Mouse (Mus musculus) T-helper 2 cell (primary cell): Measurements from ENCODE around the gene Apc2.

Source experiments
- in situ Hi-C: fragments of 300-600 bp; cut with MboI, MseI; formaldehyde crosslinking; loops from one replicate; pipeline ENCODE4 v1.15.1; 2025; ENCODE audit warnings: high pct_unique_total_duplicates

Apc2 gene

GRCm38 (mm10) chr10:80262776-80263365 is 32.9 kb upstream of the Apc2 start:
- in situ Hi-C loops: no loop called here

- in situ Hi-C loops: no loop called here
These were observed 31.2 kb upstream of the Apc2 start for GRCm38 (mm10) chr10:80264341-80265148.

GRCm38 (mm10) chr10:80265149-80265486 is 30.7 kb upstream of the Apc2 start:
- in situ Hi-C loops: no loop called here

- in situ Hi-C loops: no loop called here
These were observed 25.7 kb upstream of the Apc2 start for GRCm38 (mm10) chr10:80270099-80270498.

GRCm38 (mm10) chr10:80270734-80271181 is 25.0 kb upstream of the Apc2 start:
- in situ Hi-C loops: no loop called here

- in situ Hi-C loops: no loop called here
These were observed 24.5 kb upstream of the Apc2 start for GRCm38 (mm10) chr10:80271186-80271843.

- in situ Hi-C loops: no loop called here
These were observed 23.7 kb upstream of the Apc2 start for GRCm38 (mm10) chr10:80271870-80272585.

- in situ Hi-C loops: no loop called here
These were observed 21.9 kb upstream of the Apc2 start for GRCm38 (mm10) chr10:80273847-80274246.

GRCm38 (mm10) chr10:80276238-80276637 is 19.5 kb upstream of the Apc2 start:
- in situ Hi-C loops: no loop called here

GRCm38 (mm10) chr10:80278390-80278789 is 17.4 kb upstream of the Apc2 start:
- in situ Hi-C loops: no loop called here

- in situ Hi-C loops: no loop called here
These were observed 16.5 kb upstream of the Apc2 start for GRCm38 (mm10) chr10:80279273-80279672.

- in situ Hi-C loops: no loop called here
These were observed 14.5 kb upstream of the Apc2 start for GRCm38 (mm10) chr10:80281304-80281703.

GRCm38 (mm10) chr10:80281921-80282371 is 13.8 kb upstream of the Apc2 start:
- in situ Hi-C loops: no loop called here

- in situ Hi-C loops: no loop called here
These were observed 13.0 kb upstream of the Apc2 start for GRCm38 (mm10) chr10:80282481-80283441.

GRCm38 (mm10) chr10:80285222-80286070 is 10.3 kb upstream of the Apc2 start:
- in situ Hi-C loops: no loop called here

- in situ Hi-C loops: no loop called here
These were observed 7.7 kb upstream of the Apc2 start for GRCm38 (mm10) chr10:80288097-80288496.

GRCm38 (mm10) chr10:80288657-80289056 is 7.1 kb upstream of the Apc2 start:
- in situ Hi-C loops: no loop called here

GRCm38 (mm10) chr10:80292251-80293146 is 3.3 kb upstream of the Apc2 start, which contains the start of gene Rps15:
Rps15 (plus strand) TSS chr10:80292453.
- in situ Hi-C loops: no loop called here

- in situ Hi-C loops: no loop called here
These were observed 2.5 kb upstream of the Apc2 start for GRCm38 (mm10) chr10:80293325-80293724.
